Comparison of ENCODE assay signal across 8 mouse cellular contexts in the genomic region with DNA sequence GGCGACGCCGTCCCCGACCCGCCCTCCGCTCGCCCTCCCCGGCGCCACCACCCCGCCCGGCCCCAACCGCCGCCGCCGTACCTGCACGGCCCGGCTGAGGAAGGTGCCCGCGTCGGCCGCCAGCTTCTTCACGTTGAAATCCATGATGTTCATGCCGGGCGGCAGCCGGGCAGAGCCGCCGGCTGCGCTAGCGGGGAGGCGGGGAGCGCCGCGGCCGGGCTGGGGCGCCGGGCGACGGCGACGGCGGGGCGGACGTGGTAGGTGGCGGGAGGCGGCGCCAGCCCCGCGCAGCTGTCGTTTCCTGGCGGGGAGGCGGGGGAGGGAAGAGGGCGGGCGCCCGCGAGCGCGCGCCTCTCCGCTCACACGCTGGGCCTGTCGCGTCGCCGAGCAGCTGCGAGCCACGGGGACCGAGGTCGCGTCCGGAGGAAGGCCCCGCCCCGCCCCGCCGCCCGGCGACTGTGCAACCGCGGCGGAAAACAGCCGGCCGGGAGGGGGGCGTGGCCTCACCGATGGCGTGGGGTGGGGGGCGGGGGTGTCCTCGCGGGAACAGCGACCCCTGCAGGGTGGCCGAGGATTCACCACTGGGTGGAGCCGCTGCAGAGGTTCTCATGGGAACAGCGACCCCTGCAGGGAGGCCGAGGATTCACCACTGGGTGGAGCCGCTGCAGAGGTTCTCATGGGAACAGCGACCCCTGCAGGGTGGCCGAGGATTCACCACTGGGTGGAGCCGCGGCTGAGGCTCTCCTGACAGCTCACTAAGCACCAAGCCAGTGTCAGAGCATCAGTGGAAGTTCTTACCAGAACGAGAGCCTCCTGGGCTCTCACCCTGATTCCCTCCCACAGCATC. TPM values are rescaled to one million over a fixed set of nuclear protein-coding genes. Genes with fewer than 3 reads are reported as not detected.
DNase-seq lines count a peak whose midpoint lies in the region; ATAC-seq and TF ChIP-seq lines count a peak whose summit lies in the region.

TSS of gene Sh3glb1 (minus strand) at position 435 of the 847 bp plus-strand sequence.

- H3K4me2 ChIP-seq in forebrain, embryonic 16.5 days (ENCODE audit: low read length): peak within 1 kb of the TSS; percentile 85
- H3K4me2 ChIP-seq in lung, embryonic 14.5 days: peak within 1 kb of the TSS; percentile 83

- H3K4me3 ChIP-seq in ES-E14 (ENCODE audit: insufficient read depth in 1 of 2, low read depth in 1 of 2, low read length in 2 of 2, poor library complexity in 1 of 2, severe bottlenecking in 1 of 2): peak within 1 kb of the TSS; percentile 97 to 99
- H3K4me3 ChIP-seq in forebrain, embryonic 16.5 days (replicated peaks; ENCODE audit: low read length): peak within 1 kb of the TSS; percentile 88
- peak within 1 kb of the TSS; percentile 89 for H3K4me3 ChIP-seq in layer of hippocampus, adult 2 months
- peak within 1 kb of the TSS; percentile 85 for H3K4me3 ChIP-seq in lung, embryonic 14.5 days (ENCODE audit: low read depth, low read length)
- H3K4me3 ChIP-seq in olfactory bulb, adult 2 months (ENCODE audit: insufficient read depth, low read depth, low read length): peak within 1 kb of the TSS; percentile 84
- H3K4me3 ChIP-seq in thymus, adult 2 months (ENCODE audit: control insufficient read depth, insufficient read depth, low read length): peak within 1 kb of the TSS; percentile 94

- TF ChIP-seq POLR2A in olfactory bulb, adult 2 months (IDR thresholded peaks at IDR 0.05; ENCODE audit: insufficient read depth, low read depth, low read length): peak; percentile 17; the same call in 1 of the 2 replicates
- peak; percentile 64 for TF ChIP-seq POLR2A in thymus, adult 2 months (IDR thresholded peaks at IDR 0.05; ENCODE audit: control insufficient read depth, extremely low read depth, insufficient read depth, low read length, poor library complexity)

- intact Hi-C loops in heart, postnatal 36 days (cut with DNase I): loop anchor here (1.0 to 5.0 kb wide), 8 partner anchors 29 to 1202 kb away; partner anchors contain the start of gene Bcl10

- peak within 1 kb of the TSS; percentile 99 for H3K27ac ChIP-seq in ES-E14 (ENCODE audit: insufficient read depth, low read depth, low read length, poor library complexity, severe bottlenecking)
- H3K27ac ChIP-seq in forebrain, embryonic 16.5 days (ENCODE audit: low read length): peak within 1 kb of the TSS; percentile 97
- H3K27ac ChIP-seq in layer of hippocampus, adult 2 months: peak within 1 kb of the TSS; percentile 96
- peak within 1 kb of the TSS; percentile 99 for H3K27ac ChIP-seq in lung, embryonic 14.5 days (ENCODE audit: low read depth)
- peak within 1 kb of the TSS; percentile 68 for H3K27ac ChIP-seq in olfactory bulb, adult 2 months (ENCODE audit: insufficient read depth, low read depth, low read length)
- peak within 1 kb of the TSS; percentile 90 for H3K27ac ChIP-seq in thymus, adult 2 months (ENCODE audit: control insufficient read depth, insufficient read depth, low read length)

- in situ Hi-C loops in ES-E14 (cut with MboI; ENCODE audit: low sequenced_read_pairs in 2 of 2, unreplicated experiment in 2 of 2): no loop called here

- H3K9ac ChIP-seq in ES-E14 (ENCODE audit: insufficient read depth, low read depth, low read length, poor library complexity, severe bottlenecking): peak within 1 kb of the TSS; percentile 96
- peak within 1 kb of the TSS; percentile 94 for H3K9ac ChIP-seq in forebrain, embryonic 16.5 days (replicated peaks; ENCODE audit: low read depth, low read length)
- peak within 1 kb of the TSS; percentile 83 for H3K9ac ChIP-seq in lung, embryonic 14.5 days

- peak; percentile 69 for DNase-seq in ES-E14 (ENCODE audit: low read depth, low spot score)
- DNase-seq in cerebellum, adult 11-12 months: peak; percentile 93
- peak; percentile 100 for DNase-seq in heart, postnatal 36 days
- peak; percentile 94 to 100 for DNase-seq in layer of hippocampus, adult 2 months (ENCODE audit: low spot score in 2 of 2)
- peak; percentile 96 for DNase-seq in lung, embryonic 14.5 days
- DNase-seq in thymus, adult 2 months: peak; percentile 97

- H3K4me1 ChIP-seq in ES-E14 (ENCODE audit: control insufficient read depth in 2 of 2, insufficient read depth in 2 of 2, low read length in 2 of 2, poor library complexity in 1 of 2): 0 out of 4 replicates have a peak, but pooled peaks cover 0 to 2% of the 10 kb centered on the region in 2 experiments
- peaks cover 20% of the 10 kb centered on the region for H3K4me1 ChIP-seq in forebrain, embryonic 16.5 days (replicated peaks; ENCODE audit: control insufficient read depth, insufficient read depth, low read length)
- peaks cover 5% of the 10 kb centered on the region for H3K4me1 ChIP-seq in lung, embryonic 14.5 days (ENCODE audit: insufficient read depth)
- H3K4me1 ChIP-seq in olfactory bulb, adult 2 months (ENCODE audit: control insufficient read depth, insufficient read depth, low read length): peaks cover 7% of the 10 kb centered on the region
- H3K4me1 ChIP-seq in thymus, adult 2 months (replicated peaks; ENCODE audit: control insufficient read depth, insufficient read depth, low read length): peaks cover 11% of the 10 kb centered on the region

- no peaks in the 10 kb centered on the region for H3K9me3 ChIP-seq in ES-E14 (ENCODE audit: control insufficient read depth, insufficient read depth, low read depth, low read length)
- H3K9me3 ChIP-seq in forebrain, embryonic 16.5 days (ENCODE audit: control insufficient read depth, low read length): no peaks in the 10 kb centered on the region
- no peaks in the 10 kb centered on the region for H3K9me3 ChIP-seq in lung, embryonic 14.5 days (ENCODE audit: low read depth, low read length)

- H3K36me3 ChIP-seq in ES-E14 (ENCODE audit: control insufficient read depth, insufficient read depth, low read length, poor library complexity, severe bottlenecking): no peaks in the 10 kb centered on the region; the same call in 1 of the 2 replicates
- no peaks in the 10 kb centered on the region for H3K36me3 ChIP-seq in forebrain, embryonic 16.5 days (ENCODE audit: control insufficient read depth, insufficient read depth)
- H3K36me3 ChIP-seq in lung, embryonic 14.5 days (ENCODE audit: insufficient read depth): 0 out of 2 replicates have a peak, but pooled peaks cover 4% of the 10 kb centered on the region
- H3K36me3 ChIP-seq in thymus, adult 2 months (ENCODE audit: control insufficient read depth, insufficient read depth, low read length): no peaks in the 10 kb centered on the region

- H3K27me3 ChIP-seq in forebrain, embryonic 16.5 days (replicated peaks; ENCODE audit: control insufficient read depth, insufficient read depth, low read length): no peaks in the 10 kb centered on the region
- H3K27me3 ChIP-seq in lung, embryonic 14.5 days (ENCODE audit: insufficient read depth, low read length): no peaks in the 10 kb centered on the region
- no peaks in the 10 kb centered on the region for H3K27me3 ChIP-seq in thymus, adult 2 months (ENCODE audit: control insufficient read depth, insufficient read depth, low read length)

- peak; percentile 87 for ATAC-seq in forebrain, embryonic 16.5 days
- ATAC-seq in lung, embryonic 14.5 days (ENCODE audit: insufficient read depth): peak; percentile 94

- under 1% methylated on average over 48 of the region's 98 CpGs for WGBS in forebrain, embryonic 16.5 days
- under 1% methylated on average over 59 of the region's 98 CpGs for WGBS in lung, embryonic 14.5 days
- 1% methylated on average over 82 of the region's 98 CpGs for WGBS in olfactory bulb, adult 2 months
- 1% methylated on average over 92 of the region's 98 CpGs for WGBS in thymus, adult 2 months

- TF ChIP-seq CTCF in layer of hippocampus, adult 2 months (conservative IDR thresholded peaks at IDR 0.05): peak; percentile 100; the same call in 1 of the 2 replicates
- TF ChIP-seq CTCF in lung, embryonic 14.5 days (IDR thresholded peaks at IDR 0.05; ENCODE audit: low read depth): peak; percentile 99
- peak; percentile 98 for TF ChIP-seq CTCF in olfactory bulb, adult 2 months (IDR thresholded peaks at IDR 0.05; ENCODE audit: insufficient read depth, low read depth, low read length)
- TF ChIP-seq CTCF in thymus, adult 2 months (IDR thresholded peaks at IDR 0.05; ENCODE audit: borderline replicate concordance, control insufficient read depth, extremely low read depth, insufficient read depth, low read length, poor library complexity): peak; percentile 97

TF ChIP-seq in ES-E14, 5 proteins besides CTCF, POLR2A, EP300 and RAD21:
- TF ChIP-seq CHD2 (IDR thresholded peaks at IDR 0.05; ENCODE audit: low read depth, low read length) (no peak), ZNF384 (IDR thresholded peaks at IDR 0.05; ENCODE audit: low read depth, low read length) (no peak), ZC3H11A (IDR thresholded peaks at IDR 0.05; ENCODE audit: borderline replicate concordance, low read depth, low read length) (peak; percentile 54; the same call in 1 of the 2 replicates), HCFC1 (IDR thresholded peaks at IDR 0.05; ENCODE audit: borderline replicate concordance, insufficient read depth, low read length) (peak; percentile 74; the same call in 1 of the 2 replicates), MAFK (IDR thresholded peaks at IDR 0.05; ENCODE audit: insufficient read depth, low read depth, low read length) (no peak)

RNA-seq across cellular contexts. Expression of gene Sh3glb1, which starts in this region (rescaled TPM):
- total RNA-seq in ES-E14 (2012; rRNA removed): 19.4 and 36.2 TPM in 2 replicates
- 93.4 and 106 TPM in 2 replicates for polyA plus RNA-seq in forebrain, embryonic 16.5 days (2015; fragmentation: Nextera tagmentation; extraction: Ambion mirVana)
- 100 to 1,000 TPM; 372 to 397 TPM for total RNA-seq in heart, postnatal 36 days (2021)
- 10 to 100 TPM; 51.9 to 52.3 TPM for total RNA-seq in layer of hippocampus, adult 2 months (2021)
- polyA plus RNA-seq in lung, embryonic 14.5 days (2014; fragmentation: Nextera tagmentation; extraction: Ambion mirVana): 104 TPM in 2 replicates
- polyA plus RNA-seq in olfactory bulb, adult 2 months (2012; ENCODE audit: insufficient read depth, insufficient read length, low replicate concordance, missing spikeins): 182 TPM in 1 of 2 replicates, not detected in the other
- polyA plus RNA-seq in thymus, adult 2 months (2012; rRNA removed): 31.6 and 34.4 TPM in 2 replicates

Comparison
In these comparisons a context has a peak if more than half of its experiments do, and no peak if none do; other contexts are left out.
1. Peak in every context shown above with its lines: DNase-seq, ATAC-seq, H3K4me3 ChIP-seq and H3K27ac ChIP-seq.
2. RNA of gene Sh3glb1 (total RNA-seq): 372 to 397 TPM in heart, postnatal 36 days; 51.9 to 52.3 TPM in layer of hippocampus, adult 2 months and 19.4 to 36.2 TPM in ES-E14; every median in the first group is over 4 times any median in the second.